Mouse (Mus musculus): ENCODE results near the gene Tmem82. TPM values are rescaled to one million over a fixed set of nuclear protein-coding genes. Genes with fewer than 3 reads are reported as not detected.

The Tmem82 gene
- total and polyA plus RNA-seq, 2 experiments from 2014 or later: 1.5 to 1.6 TPM

GRCm38 (mm10) chr4:141583919-141584318 is 34.5 kb downstream of the Tmem82 start:
- H3K27me3 ChIP-seq (ENCODE audit: insufficient read depth, low read length): no peaks in the 10 kb centered on the region
- ATAC-seq (no peak), DNase-seq (ENCODE audit: low spot score) (no peak)
- WGBS: 91% methylated on average over 8 of the region's 8 CpGs
- no peak overlapping the region for H3K9ac ChIP-seq (replicated peaks; ENCODE audit: low read length)
- no peak overlapping the region for H3K4me3 ChIP-seq (ENCODE audit: low read length)
- no peak overlapping the region for H3K27ac ChIP-seq
- H3K4me2 ChIP-seq (ENCODE audit: low read depth, low read length): no peak overlapping the region
- H3K4me1 ChIP-seq (ENCODE audit: insufficient read depth, low read length): no peaks in the 10 kb centered on the region
- TF ChIP-seq CTCF (IDR thresholded peaks at IDR 0.05; ENCODE audit: low read depth): no peak
- no peaks in the 10 kb centered on the region for H3K36me3 ChIP-seq (ENCODE audit: insufficient read depth, low read length)
- H3K9me3 ChIP-seq (ENCODE audit: low read length): no peaks in the 10 kb centered on the region

- no peaks in the 10 kb centered on the region for H3K27me3 ChIP-seq (ENCODE audit: insufficient read depth, low read length)
- no peak overlapping the region for H3K4me3 ChIP-seq (ENCODE audit: low read length)
- 69% methylated on average over 13 of the region's 13 CpGs for WGBS
- ATAC-seq (no peak), DNase-seq (ENCODE audit: low spot score) (no peak)
- H3K36me3 ChIP-seq (ENCODE audit: insufficient read depth, low read length): no peaks in the 10 kb centered on the region
- H3K27ac ChIP-seq: no peak overlapping the region
- no peak overlapping the region for H3K4me2 ChIP-seq (ENCODE audit: low read depth, low read length)
- H3K9me3 ChIP-seq (ENCODE audit: low read length): no peaks in the 10 kb centered on the region
- TF ChIP-seq CTCF (IDR thresholded peaks at IDR 0.05; ENCODE audit: low read depth): no peak
- no peak overlapping the region for H3K9ac ChIP-seq (replicated peaks; ENCODE audit: low read length)
- no peaks in the 10 kb centered on the region for H3K4me1 ChIP-seq (ENCODE audit: insufficient read depth, low read length)
These were observed 37.4 kb downstream of the Tmem82 start for GRCm38 (mm10) chr4:141581051-141581450.

GRCm38 (mm10) chr4:141578833-141579232 is 39.6 kb downstream of the Tmem82 start:
- no peaks in the 10 kb centered on the region for H3K27me3 ChIP-seq (ENCODE audit: insufficient read depth, low read length)
- H3K4me2 ChIP-seq (ENCODE audit: low read depth, low read length): no peak overlapping the region
- TF ChIP-seq CTCF (IDR thresholded peaks at IDR 0.05; ENCODE audit: low read depth): no peak
- H3K27ac ChIP-seq: no peak overlapping the region
- H3K9ac ChIP-seq (replicated peaks; ENCODE audit: low read length): no peak overlapping the region
- H3K4me3 ChIP-seq (ENCODE audit: low read length): no peak overlapping the region
- H3K36me3 ChIP-seq (ENCODE audit: insufficient read depth, low read length): no peaks in the 10 kb centered on the region
- WGBS: 85% methylated on average over 3 of the region's 3 CpGs
- no peaks in the 10 kb centered on the region for H3K4me1 ChIP-seq (ENCODE audit: insufficient read depth, low read length)
- DNase-seq (ENCODE audit: low spot score) (no peak), ATAC-seq (no peak)
- H3K9me3 ChIP-seq (ENCODE audit: low read length): no peaks in the 10 kb centered on the region

- no peaks in the 10 kb centered on the region for H3K4me1 ChIP-seq (ENCODE audit: insufficient read depth, low read length)
- ATAC-seq (no peak), DNase-seq (ENCODE audit: low spot score) (peak; percentile 20)
- peak; percentile 32; the same call in 1 of the 2 replicates for TF ChIP-seq CTCF (IDR thresholded peaks at IDR 0.05; ENCODE audit: low read depth)
- H3K9me3 ChIP-seq (ENCODE audit: low read length): no peaks in the 10 kb centered on the region
- H3K4me3 ChIP-seq (ENCODE audit: low read length): no peak overlapping the region
- H3K27ac ChIP-seq: no peak overlapping the region
- H3K27me3 ChIP-seq (ENCODE audit: insufficient read depth, low read length): no peaks in the 10 kb centered on the region
- WGBS: 92% methylated on average over 7 of the region's 7 CpGs
- H3K4me2 ChIP-seq (ENCODE audit: low read depth, low read length): no peak overlapping the region
- H3K36me3 ChIP-seq (ENCODE audit: insufficient read depth, low read length): no peaks in the 10 kb centered on the region
- H3K9ac ChIP-seq (replicated peaks; ENCODE audit: low read length): no peak overlapping the region
These were observed 41.6 kb downstream of the Tmem82 start for GRCm38 (mm10) chr4:141576877-141577276.

- no peak overlapping the region for H3K9ac ChIP-seq (replicated peaks; ENCODE audit: low read length)
- no peaks in the 10 kb centered on the region for H3K9me3 ChIP-seq (ENCODE audit: low read length)
- no peaks in the 10 kb centered on the region for H3K4me1 ChIP-seq (ENCODE audit: insufficient read depth, low read length)
- no peak for TF ChIP-seq CTCF (IDR thresholded peaks at IDR 0.05; ENCODE audit: low read depth)
- no peak for ATAC-seq
- no peak overlapping the region for H3K4me2 ChIP-seq (ENCODE audit: low read depth, low read length)
- H3K27ac ChIP-seq: no peak overlapping the region
- no peaks in the 10 kb centered on the region for H3K27me3 ChIP-seq (ENCODE audit: insufficient read depth, low read length)
- H3K4me3 ChIP-seq (ENCODE audit: low read length): no peak overlapping the region
- no peak for DNase-seq (ENCODE audit: low spot score)
- H3K36me3 ChIP-seq (ENCODE audit: insufficient read depth, low read length): no peaks in the 10 kb centered on the region
- WGBS: 89% methylated on average over 11 of the region's 11 CpGs
These were observed 42.0 kb downstream of the Tmem82 start for GRCm38 (mm10) chr4:141576404-141576803.

GRCm38 (mm10) chr4:141574789-141575702 is 43.4 kb downstream of the Tmem82 start:
- Histone ChIP-seq H3K27ac (no peak overlapping the region), H3K4me3 (ENCODE audit: low read length) (no peak overlapping the region), H3K27me3 (ENCODE audit: insufficient read depth, low read length) (no peaks in the 10 kb centered on the region), H3K4me2 (ENCODE audit: low read depth, low read length) (no peak overlapping the region), H3K9ac (replicated peaks; ENCODE audit: low read length) (no peak overlapping the region), H3K36me3 (ENCODE audit: insufficient read depth, low read length) (no peaks in the 10 kb centered on the region), H3K9me3 (ENCODE audit: low read length) (no peaks in the 10 kb centered on the region), H3K4me1 (ENCODE audit: insufficient read depth, low read length) (no peaks in the 10 kb centered on the region)
- TF ChIP-seq CTCF (IDR thresholded peaks at IDR 0.05; ENCODE audit: low read depth): peak; percentile 93
- ATAC-seq (peak; percentile 65), DNase-seq (ENCODE audit: low spot score) (peak; percentile 91)
- 41% methylated on average over 27 of the region's 27 CpGs for WGBS

Measured in hindbrain, postnatal 0 days (tissue).